Mouse (Mus musculus) CH12.LX (cell line): ENCODE data around the gene Gm21992. TPM values are rescaled to one million over a fixed set of nuclear protein-coding genes. Genes with fewer than 3 reads are reported as not detected.

Experiments
- DNase-seq: peaks from one replicate; pipeline ENCODE4 v3.0.0-alpha.2; 2013; ENCODE audit errors: extremely low read depth
- H3K27ac ChIP-seq: 2 replicates; pipeline ENCODE4 v1.5.1; 2012; ENCODE audit warnings: low read depth, mild to moderate bottlenecking, control low read depth, moderate library complexity; ENCODE audit not compliant: insufficient read depth
- H3K27me3 ChIP-seq: replicated peaks from 2 replicates; pipeline ENCODE3; 2012; ENCODE audit warnings: inconsistent platforms
- H3K36me3 ChIP-seq, 2 experiments: replicated peaks in 1 of 2; 2 replicates each; pipeline versions ENCODE3 to v1.6.1; 2012; ENCODE audit warnings: inconsistent platforms in 1 of 2, low read length in 1 of 2, mild to moderate bottlenecking in 1 of 2, mixed read lengths in 1 of 2, moderate library complexity in 1 of 2; ENCODE audit not compliant: control insufficient read depth in 1 of 2, insufficient read depth in 1 of 2
- H3K4me1 ChIP-seq, 2 experiments: 2 replicates each; pipeline ENCODE4 v1.6.1; 2012; ENCODE audit warnings: inconsistent platforms in 1 of 2, moderate library complexity in 1 of 2; ENCODE audit not compliant: insufficient read depth in 2 of 2, control insufficient read depth in 1 of 2
- H3K4me2 ChIP-seq: 2 replicates; pipeline ENCODE4 v1.6.1; 2012; ENCODE audit warnings: low read depth, mild to moderate bottlenecking, control low read depth; ENCODE audit not compliant: poor library complexity, insufficient read depth, severe bottlenecking
- H3K4me3 ChIP-seq, 3 experiments: fragments of 150-350 bp in 1 of 3; sonication (generic) in 1 of 3; replicated peaks in 1 of 3; 2 replicates each; pipeline versions ENCODE3 to v1.5.1; 2011 to 2012; ENCODE audit warnings: low read depth in 2 of 3, low read length in 2 of 3, mild to moderate bottlenecking in 2 of 3, moderate library complexity in 2 of 3, control low read depth in 1 of 3, improper control_type of control experiment in 1 of 3, inconsistent platforms in 1 of 3, mixed read lengths in 1 of 3; ENCODE audit not compliant: poor library complexity in 1 of 3
- H3K79me2 ChIP-seq: replicated peaks from 2 replicates; pipeline ENCODE4 v1.6.1; 2012; ENCODE audit warnings: mild to moderate bottlenecking, moderate library complexity; ENCODE audit not compliant: control insufficient read depth, poor library complexity, insufficient read depth, severe bottlenecking; ENCODE audit errors: extremely low read depth
- H3K9ac ChIP-seq: 2 replicates; pipeline ENCODE4 v1.6.1; 2012; ENCODE audit warnings: low read depth, mild to moderate bottlenecking, control low read depth, moderate library complexity; ENCODE audit not compliant: insufficient read depth
- H3K9me3 ChIP-seq: replicated peaks from 2 replicates; pipeline ENCODE3; 2012; ENCODE audit warnings: low read length, inconsistent platforms, mixed read lengths
- CHD1 ChIP-seq: IDR thresholded peaks from 2 replicates; pipeline ENCODE4 v1.6.1; 2012; ENCODE audit warnings: low read depth, low read length, improper control_type of control experiment, inconsistent platforms
- CHD2 ChIP-seq: IDR thresholded peaks from 2 replicates; pipeline ENCODE4 v1.6.1; 2011; ENCODE audit warnings: low read length, improper control_type of control experiment
- CTCF ChIP-seq, 2 experiments: IDR thresholded peaks in 1 of 2; conservative IDR thresholded peaks in 1 of 2; 2 replicates each; pipeline ENCODE4 v1.5.1; 2011 to 2012; ENCODE audit warnings: low read depth in 2 of 2, low read length in 2 of 2, improper control_type of control experiment in 1 of 2, inconsistent platforms in 1 of 2, mild to moderate bottlenecking in 1 of 2, moderate library complexity in 1 of 2
- E2F4 ChIP-seq: IDR thresholded peaks from 2 replicates; pipeline ENCODE4 v1.6.1; 2011; ENCODE audit warnings: low read depth, low read length, improper control_type of control experiment; ENCODE audit not compliant: insufficient replicate concordance
- ELF1 ChIP-seq: IDR thresholded peaks from 2 replicates; pipeline ENCODE4 v1.6.1; 2014; ENCODE audit warnings: low read depth, mild to moderate bottlenecking, inconsistent platforms, low read length, improper control_type of control experiment
- EP300 ChIP-seq: IDR thresholded peaks from 2 replicates; pipeline ENCODE4 v1.6.1; 2011; ENCODE audit warnings: low read length, improper control_type of control experiment
- ETS1 ChIP-seq: conservative IDR thresholded peaks from 2 replicates; pipeline ENCODE4 v1.6.1; 2012; ENCODE audit warnings: low read depth, mild to moderate bottlenecking, inconsistent platforms, low read length, improper control_type of control experiment, moderate library complexity
- HCFC1 ChIP-seq: IDR thresholded peaks from 2 replicates; pipeline ENCODE4 v1.6.1; 2012; ENCODE audit warnings: low read depth, mild to moderate bottlenecking, inconsistent platforms, low read length, improper control_type of control experiment
- JUN ChIP-seq: IDR thresholded peaks from 2 replicates; pipeline ENCODE4 v1.6.1; 2011; ENCODE audit warnings: low read depth, mild to moderate bottlenecking, low read length, improper control_type of control experiment, moderate library complexity; ENCODE audit not compliant: insufficient read depth
- JUND ChIP-seq: conservative IDR thresholded peaks from 2 replicates; pipeline ENCODE4 v1.6.1; 2011; ENCODE audit warnings: low read depth, low read length, improper control_type of control experiment
- KAT2A ChIP-seq: IDR thresholded peaks from 2 replicates; pipeline ENCODE4 v1.6.1; 2012; ENCODE audit warnings: low read length, improper control_type of control experiment, inconsistent platforms; ENCODE audit not compliant: insufficient replicate concordance
- MAFK ChIP-seq: IDR thresholded peaks from 2 replicates; pipeline ENCODE4 v1.6.1; 2011; ENCODE audit warnings: low read length, improper control_type of control experiment; ENCODE audit not compliant: insufficient replicate concordance
- MAX ChIP-seq: IDR thresholded peaks from 2 replicates; pipeline ENCODE4 v1.6.1; 2011; ENCODE audit warnings: low read length, improper control_type of control experiment
- MEF2A ChIP-seq: IDR thresholded peaks from 2 replicates; pipeline ENCODE4 v1.6.1; 2014; ENCODE audit warnings: low read depth, mild to moderate bottlenecking, inconsistent platforms, low read length, improper control_type of control experiment, borderline replicate concordance
- MXI1 ChIP-seq: IDR thresholded peaks from 2 replicates; pipeline ENCODE4 v1.6.1; 2011; ENCODE audit warnings: mild to moderate bottlenecking, low read depth, low read length, improper control_type of control experiment
- NELFE ChIP-seq: IDR thresholded peaks from 2 replicates; pipeline ENCODE4 v1.6.1; 2011; ENCODE audit warnings: low read depth, low read length, improper control_type of control experiment
- NRF1 ChIP-seq: IDR thresholded peaks from 2 replicates; pipeline ENCODE4 v1.6.1; 2014; ENCODE audit warnings: low read depth, mild to moderate bottlenecking, inconsistent platforms, low read length, improper control_type of control experiment, moderate library complexity
- PAX5 ChIP-seq: IDR thresholded peaks from 2 replicates; pipeline ENCODE4 v1.6.1; 2012; ENCODE audit warnings: low read length, inconsistent platforms, mixed read lengths
- POLR2A ChIP-seq: IDR thresholded peaks from 2 replicates; pipeline ENCODE4 v1.6.1; 2011; ENCODE audit warnings: low read depth, mild to moderate bottlenecking, improper control_type of control experiment, low read length
- POLR2AphosphoS2 ChIP-seq: IDR thresholded peaks from 2 replicates; pipeline ENCODE4 v1.6.1; 2011; ENCODE audit warnings: low read depth, low read length, improper control_type of control experiment
- RAD21 ChIP-seq: IDR thresholded peaks from 2 replicates; pipeline ENCODE4 v1.6.1; 2011; ENCODE audit warnings: low read depth, mild to moderate bottlenecking, low read length, improper control_type of control experiment, moderate library complexity
- RCOR1 ChIP-seq: conservative IDR thresholded peaks from 2 replicates; pipeline ENCODE4 v1.6.1; 2012; ENCODE audit warnings: low read depth, mild to moderate bottlenecking, inconsistent platforms, low read length, improper control_type of control experiment
- SIN3A ChIP-seq: IDR thresholded peaks from 2 replicates; pipeline ENCODE4 v1.6.1; 2012; ENCODE audit warnings: low read length, improper control_type of control experiment, inconsistent platforms
- USF1 ChIP-seq: IDR thresholded peaks from 2 replicates; pipeline ENCODE4 v1.6.1; 2014; ENCODE audit warnings: low read depth, mild to moderate bottlenecking, inconsistent platforms, low read length, improper control_type of control experiment
- USF2 ChIP-seq: conservative IDR thresholded peaks from 2 replicates; pipeline ENCODE4 v1.6.1; 2011; ENCODE audit warnings: low read depth, low read length, improper control_type of control experiment
- ZKSCAN1 ChIP-seq: IDR thresholded peaks from 2 replicates; pipeline ENCODE4 v1.6.1; 2012; ENCODE audit warnings: low read depth, inconsistent platforms, low read length, improper control_type of control experiment, borderline replicate concordance
- dilution Hi-C: fragments of 300-500 bp; cut with MboI; formaldehyde crosslinking; loops from 2 replicates; pipeline ENCODE4 v1.14.3; 2020; ENCODE audit warnings: low sequenced_read_pairs; ENCODE audit not compliant: extremely low pct_unique_long_range_greater_than_20kb, extremely low pct_ligation_motif_present
- in situ Hi-C: fragments of 300-500 bp; cut with MboI; formaldehyde crosslinking; loops from 3 replicates; pipeline ENCODE4 v1.14.3; 2019; ENCODE audit warnings: low sequenced_read_pairs, low pct_ligation_motif_present, low pct_unique_long_range_greater_than_20kb, mixed read lengths
- polyA plus RNA-seq: library from polyadenylated mRNA; unstranded; fragments of >175 nt; gene quantifications from 2 replicates; pipeline ENCODE4 v1.2.1, GENCODE M21; 2012; ENCODE audit warnings: low read depth; ENCODE audit not compliant: insufficient read length
- total RNA-seq, 2 experiments: library from RNA; depleted of rRNA; stranded (reverse); fragments of 300-350 nt in 1 of 2; fragments of >200 nt in 1 of 2; gene quantifications; 2 replicates each; pipeline ENCODE4 v1.2.3; 2012 to 2014

The Gm21992 gene
- total and polyA plus RNA-seq, 3 experiments: 3.9 to 44.3 (median 17.0) TPM

GRCm38 (mm10) chr19:4786313-4786712 is 25.1 kb downstream of the Gm21992 start:
- H3K36me3 ChIP-seq: peaks cover 71 to 97% of the 10 kb centered on the region in 2 experiments
- H3K4me3 ChIP-seq: no peak overlapping the region
- dilution Hi-C loops: no loop called here
- H3K4me1 ChIP-seq: peaks cover 11 to 51% of the 10 kb centered on the region in 2 experiments
- in situ Hi-C loops: no loop called here
- no peak overlapping the region for H3K9ac ChIP-seq
- H3K27me3 ChIP-seq: no peaks in the 10 kb centered on the region
- no peak for TF ChIP-seq CHD1
- TF ChIP-seq EP300: no peak
- TF ChIP-seq ELF1: no peak
- TF ChIP-seq KAT2A: no peak
- no peak for TF ChIP-seq E2F4
- no peak for TF ChIP-seq MXI1
- TF ChIP-seq RAD21: no peak
- no peak for TF ChIP-seq MAX
- no peak for TF ChIP-seq JUND
- TF ChIP-seq USF2: no peak
- no peak for TF ChIP-seq POLR2AphosphoS2
- no peak for TF ChIP-seq JUN
- TF ChIP-seq ETS1: no peak
- TF ChIP-seq SIN3A: no peak
- no peak for TF ChIP-seq PAX5
- H3K4me2 ChIP-seq: no peak overlapping the region
- DNase-seq: no peak
- H3K9me3 ChIP-seq: no peaks in the 10 kb centered on the region
- peaks cover 95% of the 10 kb centered on the region for H3K79me2 ChIP-seq
- H3K27ac ChIP-seq: no peak overlapping the region

- Histone ChIP-seq H3K36me3 (peaks cover 70 to 96% of the 10 kb centered on the region in 2 experiments), H3K79me2 (peaks cover 92% of the 10 kb centered on the region), H3K9ac (no peak overlapping the region), H3K9me3 (no peaks in the 10 kb centered on the region), H3K4me1 (peaks cover 10 to 40% of the 10 kb centered on the region in 2 experiments), H3K27me3 (no peaks in the 10 kb centered on the region), H3K27ac (no peak overlapping the region), H3K4me2 (no peak overlapping the region), H3K4me3 (no peak overlapping the region)
- TF ChIP-seq CHD1 (no peak), MAX (no peak), MXI1 (no peak), SIN3A (no peak), POLR2A (no peak), CHD2 (no peak), NRF1 (no peak), NELFE (no peak), HCFC1 (no peak), RCOR1 (no peak), JUND (no peak), MEF2A (no peak), CTCF (conservative IDR thresholded peaks at IDR 0.05 in 1 of 2, IDR thresholded peaks at IDR 0.05 in 1 of 2; ENCODE audit: low read depth in 2 of 2, low read length in 2 of 2) (no peak), ZKSCAN1 (no peak), ETS1 (no peak), USF1 (no peak), MAFK (no peak), RAD21 (no peak)
- no peak for DNase-seq
- in situ Hi-C loops (no loop called here), dilution Hi-C loops (no loop called here)
These were observed 26.2 kb downstream of the Gm21992 start for GRCm38 (mm10) chr19:4785206-4785605.
